Mouse (Mus musculus) CH12.LX (cell line): Measurements from ENCODE around the gene Cabcoco1.
A peak's percentile ranks its signal among the peaks of the same experiment; 100 is the strongest.

Source experiments
- CHD2 ChIP-seq: IDR thresholded peaks from 2 replicates; pipeline ENCODE4 v1.6.1; 2011; ENCODE audit warnings: low read length, improper control_type of control experiment
- CTCF ChIP-seq, 2 experiments: IDR thresholded peaks in 1 of 2; conservative IDR thresholded peaks in 1 of 2; 2 replicates each; pipeline ENCODE4 v1.5.1; 2011 to 2012; ENCODE audit warnings: low read depth in 2 of 2, low read length in 2 of 2, improper control_type of control experiment in 1 of 2, inconsistent platforms in 1 of 2, mild to moderate bottlenecking in 1 of 2, moderate library complexity in 1 of 2
- EP300 ChIP-seq: IDR thresholded peaks from 2 replicates; pipeline ENCODE4 v1.6.1; 2011; ENCODE audit warnings: low read length, improper control_type of control experiment
- KAT2A ChIP-seq: IDR thresholded peaks from 2 replicates; pipeline ENCODE4 v1.6.1; 2012; ENCODE audit warnings: low read length, improper control_type of control experiment, inconsistent platforms; ENCODE audit not compliant: insufficient replicate concordance
- MAX ChIP-seq: IDR thresholded peaks from 2 replicates; pipeline ENCODE4 v1.6.1; 2011; ENCODE audit warnings: low read length, improper control_type of control experiment
- POLR2A ChIP-seq: IDR thresholded peaks from 2 replicates; pipeline ENCODE4 v1.6.1; 2011; ENCODE audit warnings: low read depth, mild to moderate bottlenecking, improper control_type of control experiment, low read length
- POLR2AphosphoS2 ChIP-seq: IDR thresholded peaks from 2 replicates; pipeline ENCODE4 v1.6.1; 2011; ENCODE audit warnings: low read depth, low read length, improper control_type of control experiment
- SIN3A ChIP-seq: IDR thresholded peaks from 2 replicates; pipeline ENCODE4 v1.6.1; 2012; ENCODE audit warnings: low read length, improper control_type of control experiment, inconsistent platforms
- SMC3 ChIP-seq: IDR thresholded peaks from 2 replicates; pipeline ENCODE4 v1.6.1; 2011; ENCODE audit warnings: low read depth, low read length, improper control_type of control experiment
- ZC3H11A ChIP-seq: IDR thresholded peaks from 2 replicates; pipeline ENCODE4 v1.6.1; 2012; ENCODE audit warnings: low read depth, mild to moderate bottlenecking, inconsistent platforms, low read length, improper control_type of control experiment
- ZNF384 ChIP-seq: IDR thresholded peaks from 2 replicates; pipeline ENCODE4 v1.6.1; 2012; ENCODE audit warnings: low read depth, low read length, improper control_type of control experiment, inconsistent platforms

DNA sequence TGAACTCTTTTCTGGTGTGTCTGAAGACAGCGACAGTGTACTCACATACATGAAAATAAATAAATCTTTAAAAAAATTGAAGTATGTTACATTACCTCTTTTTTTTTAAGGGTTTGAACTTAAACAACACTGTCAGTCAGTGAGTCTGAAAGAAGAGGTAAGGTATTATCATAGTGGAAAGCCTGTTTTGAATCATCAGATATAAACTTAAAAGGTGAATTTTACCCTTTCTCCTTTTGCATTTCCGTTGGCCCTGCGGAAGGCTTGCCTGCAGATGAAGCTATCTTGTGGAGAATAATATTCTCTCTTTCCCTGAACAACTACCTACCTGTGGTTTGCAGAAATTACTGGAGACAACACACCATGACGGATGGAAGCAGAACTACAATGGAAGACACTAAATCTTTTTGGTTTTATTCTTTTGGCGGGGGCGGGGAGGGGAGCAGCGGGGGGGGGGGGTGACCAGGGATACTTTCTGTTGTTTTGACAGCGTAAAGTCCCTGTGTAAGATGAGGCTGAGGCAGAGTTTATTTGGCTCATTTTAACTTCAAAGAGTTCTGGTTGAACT is 96.4 kb downstream of the Cabcoco1 start:
- TF ChIP-seq POLR2A = no peak
- TF ChIP-seq ZC3H11A = no peak
- no peak for TF ChIP-seq SIN3A
- TF ChIP-seq POLR2AphosphoS2 = no peak
- TF ChIP-seq MAX = no peak
- TF ChIP-seq EP300 = peak; percentile 47
- TF ChIP-seq CTCF (conservative IDR thresholded peaks at IDR 0.05 in 1 of 2, IDR thresholded peaks at IDR 0.05 in 1 of 2; ENCODE audit: low read depth in 2 of 2, low read length in 2 of 2) = no peak
- no peak for TF ChIP-seq SMC3
- TF ChIP-seq ZNF384 = peak; percentile 57
- 0 out of 2 replicates have a peak, but pooled peaks have one; percentile 61 for TF ChIP-seq CHD2
- no peak for TF ChIP-seq KAT2A
